Mouse (Mus musculus) stomach, embryonic 16.5 days (tissue): ENCODE measurements at regions not wholly inside any gene's neighbourhood (a gene's known extent, or its start where the extent isn't known, plus 50 kb on each side); places are given as distances from the start of the nearest gene placed in this dataset.
A peak's percentile ranks its signal among the peaks of the same experiment; 100 is the strongest.

Experiments
- ATAC-seq: fragments of 200-750 bp; cut with Nextera tagmentation; 2 replicates; pipeline ENCODE4 v1.8.0; 2017; ENCODE audit warnings: moderate number of reproducible peaks, moderate TSS enrichment; ENCODE audit not compliant: insufficient read depth, low FRiP score
- H3K27ac ChIP-seq: fragments of 300-500 bp; sonication (generic); 2 replicates; pipeline ENCODE4 v1.5.1; 2014; ENCODE audit warnings: low read length
- H3K27me3 ChIP-seq: fragments of 300-500 bp; sonication (generic); 2 replicates; pipeline ENCODE4 v1.6.1; 2014; ENCODE audit warnings: low read length, control low read depth, mixed read lengths; ENCODE audit not compliant: control insufficient read depth, insufficient read depth
- H3K36me3 ChIP-seq: fragments of 300-500 bp; sonication (generic); 2 replicates; pipeline ENCODE4 v1.6.1; 2014; ENCODE audit warnings: low read length; ENCODE audit not compliant: control insufficient read depth, insufficient read depth
- H3K4me1 ChIP-seq: fragments of 300-500 bp; sonication (generic); 2 replicates; pipeline ENCODE4 v1.6.1; 2014; ENCODE audit warnings: low read length, control low read depth, mixed read lengths; ENCODE audit not compliant: control insufficient read depth, insufficient read depth
- H3K4me2 ChIP-seq: fragments of 300-500 bp; sonication (generic); 2 replicates; pipeline ENCODE4 v1.6.1; 2014; ENCODE audit warnings: low read depth, low read length, mixed read lengths
- H3K4me3 ChIP-seq: fragments of 300-500 bp; sonication (generic); replicated peaks from 2 replicates; pipeline ENCODE4 v1.5.1; 2014; ENCODE audit warnings: mild to moderate bottlenecking, low read length
- H3K9ac ChIP-seq: fragments of 300-500 bp; sonication (generic); 2 replicates; pipeline ENCODE4 v1.6.1; 2014; ENCODE audit warnings: low read length
- H3K9me3 ChIP-seq: fragments of 300-500 bp; sonication (generic); replicated peaks from 2 replicates; pipeline ENCODE4 v1.6.1; 2016; ENCODE audit warnings: low read length, control low read depth; ENCODE audit not compliant: control insufficient read depth
- WGBS: fragments of 180-500 bp; shearing (Covaris S2); extraction: QIAGEN DNeasy Blood & Tissue Kit; methylation state at CpG from one replicate; pipeline ENCODE4 v1.1.7; 2014; 5-methylcytosine and 5-hydroxymethylcytosine counted together

- H3K9ac ChIP-seq, result no peak overlapping the region
- H3K4me3 ChIP-seq, result no peak overlapping the region
- WGBS, result 83% methylated on average over 3 of the region's 3 CpGs
- no peaks in the 10 kb centered on the region for H3K36me3 ChIP-seq
- no peaks in the 10 kb centered on the region for H3K9me3 ChIP-seq
- no peak overlapping the region for H3K27ac ChIP-seq
- no peaks in the 10 kb centered on the region for H3K27me3 ChIP-seq
- no peak for ATAC-seq
- no peak overlapping the region for H3K4me2 ChIP-seq
- no peaks in the 10 kb centered on the region for H3K4me1 ChIP-seq
Observed at GRCm38 (mm10) chr10:99829974-99830373, 70.5 kb upstream of the Csl start.

- 85% methylated on average over 4 of the region's 4 CpGs for WGBS
- Histone ChIP-seq H3K4me2 (no peak overlapping the region), H3K36me3 (no peaks in the 10 kb centered on the region), H3K9ac (no peak overlapping the region), H3K4me1 (no peaks in the 10 kb centered on the region), H3K9me3 (no peaks in the 10 kb centered on the region), H3K27ac (no peak overlapping the region), H3K27me3 (no peaks in the 10 kb centered on the region), H3K4me3 (no peak overlapping the region)
- ATAC-seq, result no peak
Observed at GRCm38 (mm10) chr10:99827476-99827875, 68.0 kb upstream of the Csl start.

GRCm38 (mm10) chr10:99825881-99826280, 66.4 kb upstream of the Csl start:
- Histone ChIP-seq H3K9me3 (no peaks in the 10 kb centered on the region), H3K4me2 (no peak overlapping the region), H3K36me3 (no peaks in the 10 kb centered on the region), H3K9ac (no peak overlapping the region), H3K4me1 (no peaks in the 10 kb centered on the region), H3K4me3 (no peak overlapping the region), H3K27me3 (no peaks in the 10 kb centered on the region), H3K27ac (no peak overlapping the region)
- ATAC-seq, result no peak
- WGBS, result 85% methylated on average over 4 of the region's 4 CpGs

GRCm38 (mm10) chr10:99812069-99812650, 52.7 kb upstream of the Csl start:
- no peak overlapping the region for H3K27ac ChIP-seq
- H3K27me3 ChIP-seq, result no peaks in the 10 kb centered on the region
- ATAC-seq, result peak; percentile 76; the same call in 1 of the 2 replicates
- no peak overlapping the region for H3K4me2 ChIP-seq
- no peak overlapping the region for H3K9ac ChIP-seq
- H3K9me3 ChIP-seq, result no peaks in the 10 kb centered on the region
- no peaks in the 10 kb centered on the region for H3K4me1 ChIP-seq
- H3K36me3 ChIP-seq, result no peaks in the 10 kb centered on the region
- 49% methylated on average over 7 of the region's 7 CpGs for WGBS
- no peak overlapping the region for H3K4me3 ChIP-seq

- Histone ChIP-seq H3K27me3 (no peaks in the 10 kb centered on the region), H3K9ac (no peak overlapping the region), H3K4me1 (no peaks in the 10 kb centered on the region), H3K4me3 (no peak overlapping the region), H3K27ac (peak overlapping the region; percentile 41; the same call in 1 of the 2 replicates), H3K9me3 (no peaks in the 10 kb centered on the region), H3K4me2 (no peak overlapping the region), H3K36me3 (no peaks in the 10 kb centered on the region)
- ATAC-seq, result peak; percentile 10; the same call in 1 of the 2 replicates
- 44% methylated on average over 1 of the region's 1 CpGs for WGBS
Observed at GRCm38 (mm10) chr10:99811430-99811829, 52.0 kb upstream of the Csl start.
